Mouse (Mus musculus): ENCODE results near the gene Klhl6. TPM values are rescaled to one million over a fixed set of nuclear protein-coding genes. Genes with fewer than 3 reads are reported as not detected.

Klhl6 gene
- total and polyA plus RNA-seq, 2 experiments from 2014 or later = 3.0 to 3.2 TPM

DNA sequence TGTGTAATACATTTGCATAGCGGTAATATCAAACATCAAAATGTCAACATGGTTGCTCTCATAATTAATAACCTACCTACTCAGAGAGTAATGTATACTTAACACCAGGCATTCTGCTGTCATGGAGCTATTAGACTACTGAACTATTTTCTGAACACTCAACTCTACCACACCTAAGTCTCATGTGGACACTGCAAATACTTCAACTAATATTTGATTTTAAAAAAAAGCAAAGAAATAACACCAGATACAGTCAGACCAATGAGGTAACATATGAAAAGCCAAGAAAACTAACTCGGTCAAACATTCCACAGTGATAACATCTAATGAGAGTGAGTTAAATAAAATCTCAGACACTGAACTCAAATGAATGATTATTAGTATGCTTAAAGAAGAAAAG is 21.8 kb downstream of the Klhl6 start:
- no peak overlapping the region for H3K4me3 ChIP-seq (ENCODE audit: low read depth, low read length)
- 88% methylated on average over 2 of the region's 2 CpGs for WGBS
- no peak overlapping the region for H3K4me2 ChIP-seq (ENCODE audit: low read depth)
- no peaks in the 10 kb centered on the region for H3K27me3 ChIP-seq (ENCODE audit: insufficient read depth, low read length)
- H3K9me3 ChIP-seq (ENCODE audit: low read length) = no peaks in the 10 kb centered on the region
- no peaks in the 10 kb centered on the region for H3K36me3 ChIP-seq (ENCODE audit: insufficient read depth)
- H3K27ac ChIP-seq (ENCODE audit: low read depth, low read length) = no peak overlapping the region
- no peak for TF ChIP-seq CTCF (IDR thresholded peaks at IDR 0.05; ENCODE audit: low read depth)
- no peaks in the 10 kb centered on the region for H3K4me1 ChIP-seq (ENCODE audit: insufficient read depth)
- H3K9ac ChIP-seq = no peak overlapping the region
- DNase-seq (no peak), ATAC-seq (no peak)

GRCm38 (mm10) chr16:19960407-19961058 is 22.3 kb downstream of the Klhl6 start:
- Histone ChIP-seq H3K27me3 (ENCODE audit: insufficient read depth, low read length) (no peaks in the 10 kb centered on the region), H3K4me1 (ENCODE audit: insufficient read depth) (no peaks in the 10 kb centered on the region), H3K4me3 (ENCODE audit: low read depth, low read length) (no peak overlapping the region), H3K4me2 (ENCODE audit: low read depth) (no peak overlapping the region), H3K36me3 (ENCODE audit: insufficient read depth) (no peaks in the 10 kb centered on the region), H3K9ac (no peak overlapping the region), H3K27ac (ENCODE audit: low read depth, low read length) (no peak overlapping the region), H3K9me3 (ENCODE audit: low read length) (no peaks in the 10 kb centered on the region)
- DNase-seq (peak; percentile 1), ATAC-seq (no peak; the same call in 1 of the 2 replicates)
- no peak for TF ChIP-seq CTCF (IDR thresholded peaks at IDR 0.05; ENCODE audit: low read depth)
- 38% methylated on average over 4 of the region's 4 CpGs for WGBS

DNA sequence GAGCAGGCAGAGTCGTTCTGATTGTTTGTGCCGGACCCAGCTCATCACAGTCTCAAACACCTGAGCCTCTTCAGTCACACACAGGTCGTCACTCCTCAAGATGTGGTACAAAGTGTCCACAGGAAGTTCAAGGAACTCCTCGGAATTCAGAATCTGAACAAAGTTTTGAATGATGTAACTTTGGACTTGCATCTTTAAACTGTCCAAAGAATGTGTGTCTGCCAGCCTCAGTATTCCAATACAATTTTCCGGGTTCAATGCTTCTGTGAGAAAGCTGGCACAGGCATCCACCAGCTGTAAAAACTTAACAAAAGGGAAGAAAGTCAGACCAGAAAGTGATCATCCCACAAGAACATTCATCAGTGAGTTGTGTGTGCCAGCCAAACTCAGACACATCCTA is 25.8 kb downstream of the Klhl6 start:
- Histone ChIP-seq H3K36me3 (ENCODE audit: insufficient read depth) (no peaks in the 10 kb centered on the region), H3K27me3 (ENCODE audit: insufficient read depth, low read length) (no peaks in the 10 kb centered on the region), H3K4me1 (ENCODE audit: insufficient read depth) (no peaks in the 10 kb centered on the region), H3K4me2 (ENCODE audit: low read depth) (no peak overlapping the region), H3K9ac (no peak overlapping the region), H3K4me3 (ENCODE audit: low read depth, low read length) (no peak overlapping the region), H3K9me3 (ENCODE audit: low read length) (no peaks in the 10 kb centered on the region), H3K27ac (ENCODE audit: low read depth, low read length) (no peak overlapping the region)
- 82% methylated on average over 5 of the region's 5 CpGs for WGBS
- ATAC-seq (no peak), DNase-seq (no peak)
- no peak for TF ChIP-seq CTCF (IDR thresholded peaks at IDR 0.05; ENCODE audit: low read depth)

GRCm38 (mm10) chr16:19947336-19947735 is 35.5 kb downstream of the Klhl6 start:
- Histone ChIP-seq H3K4me3 (ENCODE audit: low read depth, low read length) (no peak overlapping the region), H3K9ac (no peak overlapping the region), H3K4me2 (ENCODE audit: low read depth) (no peak overlapping the region), H3K36me3 (ENCODE audit: insufficient read depth) (no peaks in the 10 kb centered on the region), H3K27me3 (ENCODE audit: insufficient read depth, low read length) (no peaks in the 10 kb centered on the region), H3K4me1 (ENCODE audit: insufficient read depth) (no peaks in the 10 kb centered on the region), H3K9me3 (ENCODE audit: low read length) (no peaks in the 10 kb centered on the region), H3K27ac (ENCODE audit: low read depth, low read length) (no peak overlapping the region)
- 95% methylated on average over 3 of the region's 3 CpGs for WGBS
- DNase-seq (no peak), ATAC-seq (no peak)
- no peak for TF ChIP-seq CTCF (IDR thresholded peaks at IDR 0.05; ENCODE audit: low read depth)

GRCm38 (mm10) chr16:19946578-19947298 is 36.1 kb downstream of the Klhl6 start:
- Histone ChIP-seq H3K9ac (no peak overlapping the region), H3K27ac (ENCODE audit: low read depth, low read length) (no peak overlapping the region), H3K36me3 (ENCODE audit: insufficient read depth) (no peaks in the 10 kb centered on the region), H3K27me3 (ENCODE audit: insufficient read depth, low read length) (no peaks in the 10 kb centered on the region), H3K9me3 (ENCODE audit: low read length) (no peaks in the 10 kb centered on the region), H3K4me2 (ENCODE audit: low read depth) (no peak overlapping the region), H3K4me3 (ENCODE audit: low read depth, low read length) (no peak overlapping the region), H3K4me1 (ENCODE audit: insufficient read depth) (no peaks in the 10 kb centered on the region)
- no peak for TF ChIP-seq CTCF (IDR thresholded peaks at IDR 0.05; ENCODE audit: low read depth)
- DNase-seq = no peak
- WGBS = 86% methylated on average over 11 of the region's 11 CpGs
- ATAC-seq = no peak

GRCm38 (mm10) chr16:19920823-19921222 is 62.0 kb downstream of the Klhl6 start:
- H3K9ac ChIP-seq = no peak overlapping the region
- H3K9me3 ChIP-seq (ENCODE audit: low read length) = no peaks in the 10 kb centered on the region
- no peaks in the 10 kb centered on the region for H3K36me3 ChIP-seq (ENCODE audit: insufficient read depth)
- H3K27ac ChIP-seq (ENCODE audit: low read depth, low read length) = no peak overlapping the region
- ATAC-seq (no peak), DNase-seq (no peak)
- H3K4me1 ChIP-seq (ENCODE audit: insufficient read depth) = no peaks in the 10 kb centered on the region
- no peak overlapping the region for H3K4me2 ChIP-seq (ENCODE audit: low read depth)
- no peaks in the 10 kb centered on the region for H3K27me3 ChIP-seq (ENCODE audit: insufficient read depth, low read length)
- TF ChIP-seq CTCF (IDR thresholded peaks at IDR 0.05; ENCODE audit: low read depth) = no peak
- H3K4me3 ChIP-seq (ENCODE audit: low read depth, low read length) = no peak overlapping the region

DNA sequence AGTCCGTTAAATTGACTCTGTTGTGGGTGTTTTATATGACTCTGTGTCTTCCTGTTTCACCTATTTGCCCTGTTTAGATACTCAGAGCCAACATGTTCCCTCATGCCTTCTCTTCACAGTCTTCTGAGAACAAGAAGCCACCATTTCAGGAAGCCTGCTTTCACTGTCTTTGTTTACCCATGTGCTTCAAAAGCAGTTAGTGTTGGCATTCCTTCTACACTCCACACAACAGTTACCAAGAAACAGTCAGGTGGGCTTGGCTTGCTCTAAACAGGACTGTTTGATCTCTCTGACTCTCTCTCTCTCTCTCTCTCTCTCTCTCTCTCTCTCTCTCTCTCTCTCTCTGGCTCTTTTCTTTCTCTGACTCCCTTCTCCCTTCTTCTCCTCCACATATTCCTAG is 64.6 kb downstream of the Klhl6 start:
- no peaks in the 10 kb centered on the region for H3K27me3 ChIP-seq (ENCODE audit: insufficient read depth, low read length)
- ATAC-seq = no peak
- no peak overlapping the region for H3K4me3 ChIP-seq (ENCODE audit: low read depth, low read length)
- WGBS = 88% methylated on average over 1 of the region's 1 CpGs
- H3K27ac ChIP-seq (ENCODE audit: low read depth, low read length) = no peak overlapping the region
- DNase-seq = no peak
- no peak overlapping the region for H3K9ac ChIP-seq
- H3K4me1 ChIP-seq (ENCODE audit: insufficient read depth) = no peaks in the 10 kb centered on the region
- no peak overlapping the region for H3K4me2 ChIP-seq (ENCODE audit: low read depth)
- no peaks in the 10 kb centered on the region for H3K9me3 ChIP-seq (ENCODE audit: low read length)
- no peak for TF ChIP-seq CTCF (IDR thresholded peaks at IDR 0.05; ENCODE audit: low read depth)
- no peaks in the 10 kb centered on the region for H3K36me3 ChIP-seq (ENCODE audit: insufficient read depth)

Measured in forebrain, postnatal 0 days (tissue).